Mouse (Mus musculus) bone marrow, adult 2 months (tissue): ENCODE results near the gene Rabgap1l.

Experiments used
- CTCF ChIP-seq: fragments of 200-500 bp; IDR thresholded peaks from 2 replicates; pipeline ENCODE4 v1.5.1; 2011; ENCODE audit warnings: low read length, control low read depth; ENCODE audit not compliant: control insufficient read depth, insufficient read depth
- POLR2A ChIP-seq: fragments of 200-500 bp; IDR thresholded peaks from 2 replicates; pipeline ENCODE4 v1.6.1; 2011; ENCODE audit warnings: low read depth, mild to moderate bottlenecking, control low read depth, low read length, borderline replicate concordance; ENCODE audit not compliant: control insufficient read depth

GRCm38 (mm10) chr1:160745238-160745930 lies 47.6 kb downstream of the Rabgap1l start:
- TF ChIP-seq CTCF: no peak
- no peak for TF ChIP-seq POLR2A
